ENCODE assay signal across 13 mouse cellular contexts in genomic region chr3:57496428-57496827, GRCm38 (mm10).
"Had no signal": no experiment of that assay in that cellular context is flagged by ENCODE, and none has a peak within 500 bp of the region (broad histone marks: within the 10 kb centered on the region; RNA-seq: fewer than 3 reads in every experiment).

No protein-coding gene starts in this region.

- H3K4me3 ChIP-seq: layer of hippocampus, adult 2 months; limb, embryonic 12.5 days; liver, embryonic 12.5 days; midbrain, embryonic 10.5 days; neural tube, embryonic 12.5 days had no signal

- H3K4me1 ChIP-seq: limb, embryonic 12.5 days; liver, embryonic 12.5 days; midbrain, embryonic 10.5 days; neural tube, embryonic 12.5 days had no signal

- H3K27me3 ChIP-seq: limb, embryonic 12.5 days; liver, embryonic 12.5 days; neural tube, embryonic 12.5 days had no signal

- DNase-seq: kidney, postnatal 4 days; lung, embryonic 14.5 days; lung, postnatal 10 days; lung, postnatal 4 days; midbrain, embryonic 14.5 days; thymus, postnatal 4 days had no signal

- ATAC-seq: liver, embryonic 12.5 days had no signal

- H3K9ac ChIP-seq: limb, embryonic 12.5 days; liver, embryonic 12.5 days; lung, embryonic 14.5 days; neural tube, embryonic 12.5 days had no signal

- H3K27ac ChIP-seq: kidney, postnatal 0 days; layer of hippocampus, adult 2 months; limb, embryonic 12.5 days; liver, embryonic 12.5 days; midbrain, embryonic 10.5 days; neural tube, embryonic 12.5 days; stomach, postnatal 0 days had no signal

- H3K36me3 ChIP-seq: liver, embryonic 12.5 days; neural tube, embryonic 12.5 days had no signal

- H3K4me2 ChIP-seq: limb, embryonic 12.5 days; liver, embryonic 12.5 days; lung, embryonic 14.5 days; neural tube, embryonic 12.5 days had no signal

- H3K9me3 ChIP-seq: limb, embryonic 12.5 days; liver, embryonic 12.5 days; midbrain, embryonic 10.5 days; neural tube, embryonic 12.5 days had no signal
